Mouse (Mus musculus): ENCODE measurements around the gene Zbtb1.

GRCm38 (mm10) chr12:76377059-76377458 is 7.0 kb downstream of the Zbtb1 start:
- no peak for TF ChIP-seq CTCF (IDR thresholded peaks at IDR 0.05; ENCODE audit: low read depth, low read length)
- TF ChIP-seq POLR2A (IDR thresholded peaks at IDR 0.05; ENCODE audit: extremely low read depth, insufficient read depth, low read length) = no peak

All from liver, adult 2 months (tissue).